Mouse (Mus musculus) CD4-positive, CD25-positive, alpha-beta regulatory T cell, adult 4 months (primary cell): Measurements from ENCODE around the gene Ceacam18. TPM values are rescaled to one million over a fixed set of nuclear protein-coding genes. Genes with fewer than 3 reads are reported as not detected.
"Not testable (repeated sequence)": the region's sequence is repeated elsewhere in the genome, so short reads cannot be mapped to it uniquely, and the experiment has no call there.

Experiments used
- ATAC-seq: one replicate; pipeline ENCODE4 v1.8.0; 2017
- polyA plus RNA-seq, 2 experiments: library from polyadenylated mRNA; unstranded; fragments of 100-300 nt; shearing (Covaris generic); gene quantifications; one replicate each; pipeline ENCODE4 v1.2.1; 2017

The Ceacam18 gene
- polyA plus RNA-seq, result not detected

DNA sequence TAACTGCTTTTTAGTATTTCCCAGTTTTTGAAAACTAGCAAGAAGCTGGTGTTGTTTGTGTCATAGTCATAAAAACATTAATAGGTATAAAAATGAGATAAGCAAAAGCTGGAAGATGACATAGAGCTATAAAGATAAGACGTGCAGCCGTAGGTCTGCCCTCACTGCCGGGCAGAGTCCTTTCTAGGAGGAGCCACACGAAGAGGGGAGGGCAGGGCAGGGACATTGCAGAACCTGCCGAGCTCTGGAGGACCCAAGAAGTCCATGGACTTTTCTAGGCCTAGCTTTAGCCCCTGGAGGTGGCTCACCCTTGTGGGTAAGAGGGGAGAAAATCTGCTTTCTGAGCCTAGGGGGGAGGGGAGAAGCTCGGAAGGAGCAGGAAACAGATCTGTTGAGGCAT lies at the start of gene Ceacam18:
Ceacam18 (plus strand) TSS at position 208 of the 400 bp plus-strand sequence.
- ATAC-seq, result no peak

DNA sequence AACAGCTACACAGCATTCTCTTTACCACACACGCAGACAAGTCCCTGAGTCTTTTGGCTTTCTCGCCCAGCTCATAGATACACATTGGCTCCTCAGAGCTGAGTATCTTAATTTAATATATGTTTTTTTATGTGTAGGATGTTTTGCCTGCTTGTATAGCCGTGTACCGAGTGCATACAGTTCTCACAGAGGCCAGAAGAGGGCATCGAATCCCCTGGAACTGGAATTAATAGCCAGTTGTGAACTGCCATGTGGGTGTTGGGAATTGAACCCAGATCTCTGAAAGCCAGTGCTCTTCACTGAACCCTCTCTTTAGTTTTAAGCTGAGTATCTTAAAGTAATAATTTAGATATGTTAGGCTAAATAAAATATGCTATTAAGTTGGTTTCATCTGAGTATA lies 49.7 kb upstream of the Ceacam18 start:
- ATAC-seq, result no peak

DNA sequence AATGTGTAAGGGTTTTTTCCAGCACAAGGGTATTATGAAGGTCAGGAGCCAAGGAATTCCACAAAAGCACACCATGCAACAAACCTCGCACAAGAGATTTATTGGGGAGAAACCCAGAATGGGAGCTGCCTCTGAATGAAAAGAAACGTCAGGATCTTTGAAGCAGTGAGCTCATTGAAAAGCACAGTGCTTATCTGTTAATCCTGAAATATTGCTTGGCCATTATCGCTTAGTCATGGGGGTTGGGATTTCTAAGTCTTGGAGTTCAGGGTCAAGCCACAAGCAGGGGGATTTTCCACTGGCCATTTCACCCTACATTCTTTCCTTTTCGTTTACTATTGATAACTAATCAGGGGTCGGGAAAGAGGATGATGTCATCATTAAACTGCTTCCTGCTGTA lies 32.6 kb upstream of the Ceacam18 start:
- ATAC-seq, result no peak

DNA sequence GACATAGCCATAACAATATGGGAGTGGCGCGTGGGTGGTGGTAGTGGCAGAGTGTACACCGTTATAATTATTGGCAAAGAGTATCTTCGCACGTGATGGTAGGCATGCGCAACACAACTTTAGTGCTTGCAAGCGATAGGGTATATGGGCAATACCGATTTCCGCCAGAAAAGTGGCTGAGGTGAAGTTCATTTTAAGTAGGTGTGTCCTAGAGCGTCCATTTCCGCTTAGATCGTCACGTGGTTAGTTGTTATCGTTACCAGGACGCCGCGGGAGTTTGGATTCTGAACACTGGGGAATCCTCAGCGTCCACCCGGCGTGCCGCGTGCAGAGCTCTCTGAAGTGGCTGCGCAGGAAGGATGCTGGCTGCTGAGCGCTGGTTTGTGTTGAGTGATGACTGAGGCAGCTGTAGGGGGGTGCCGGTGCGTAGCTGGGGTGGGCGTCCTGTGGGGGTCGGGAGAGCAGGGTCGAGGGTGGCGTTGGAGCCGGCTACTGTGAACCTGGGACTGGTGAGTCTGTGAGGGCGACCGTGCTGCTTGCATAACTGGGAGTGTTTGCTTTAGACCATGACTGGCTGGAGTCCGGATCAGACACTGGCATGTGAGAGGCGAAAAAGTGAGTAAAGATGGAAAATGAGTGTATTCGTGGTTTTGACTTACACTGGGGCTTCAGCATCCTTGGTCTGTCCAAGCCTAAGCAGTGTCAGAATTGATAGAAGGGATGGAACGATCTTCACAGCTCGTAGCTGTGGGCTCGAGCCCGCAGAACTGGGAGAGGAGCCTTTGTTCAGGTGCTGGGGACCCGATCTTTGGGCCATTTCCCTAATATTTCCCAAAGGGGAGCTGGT lies 27.4 kb upstream of the Ceacam18 start, which contains the start of gene Zfp819:
Zfp819 (plus strand) TSS at position 274 of the 847 bp plus-strand sequence.
- ATAC-seq, result peak; percentile 64

DNA sequence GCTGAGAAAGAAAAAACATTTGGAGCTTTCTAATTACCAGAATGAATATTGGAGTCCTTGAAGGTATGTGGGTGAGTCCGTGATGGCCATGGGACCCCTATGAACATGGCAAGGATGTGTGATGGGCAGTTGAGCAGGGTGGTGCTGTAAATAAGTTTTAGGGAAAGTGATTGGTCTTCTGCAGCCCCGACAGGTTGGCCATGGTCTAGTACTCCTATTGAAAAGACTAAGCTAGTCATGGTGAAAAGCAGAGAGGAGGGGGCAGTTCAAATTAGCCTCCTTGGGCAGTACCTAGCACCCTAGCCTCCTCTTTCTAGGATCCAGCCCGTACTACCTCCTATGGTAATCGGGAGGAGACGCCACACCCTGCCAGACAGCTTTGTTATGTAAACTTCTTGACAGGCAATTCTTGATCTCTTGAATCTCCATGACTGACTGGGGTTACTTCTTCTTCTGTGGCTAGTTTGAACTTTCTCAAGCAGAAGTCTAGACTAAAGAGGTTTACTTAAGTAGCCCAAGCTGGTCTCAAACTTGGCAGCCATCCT lies 26.7 kb upstream of the Ceacam18 start:
- no peak for ATAC-seq

DNA sequence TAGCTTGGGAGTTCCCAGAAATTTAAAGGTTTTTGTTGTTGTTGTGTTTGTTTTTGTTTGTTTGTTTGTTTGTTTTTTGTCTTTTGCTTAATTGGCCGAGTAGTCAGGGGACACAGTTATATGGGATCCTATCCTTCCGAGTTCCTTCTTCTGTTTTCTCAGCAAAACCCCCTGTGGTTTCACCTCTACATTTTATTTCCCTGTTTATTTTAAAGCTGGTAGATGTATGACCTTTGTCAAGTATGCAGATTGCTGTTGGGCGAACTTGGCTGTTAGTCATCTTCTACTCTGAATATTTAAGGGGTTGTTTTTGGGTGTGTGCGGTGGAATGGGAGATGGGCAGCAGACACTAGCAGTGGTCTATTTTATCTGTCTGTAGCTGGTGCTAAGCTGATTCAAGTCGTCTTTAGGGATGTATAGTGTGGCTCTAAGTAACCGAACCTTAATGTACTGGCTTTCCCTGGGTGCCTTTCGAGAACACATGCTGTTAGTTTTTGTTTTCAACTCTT lies 26.1 kb upstream of the Ceacam18 start:
- no peak for ATAC-seq

DNA sequence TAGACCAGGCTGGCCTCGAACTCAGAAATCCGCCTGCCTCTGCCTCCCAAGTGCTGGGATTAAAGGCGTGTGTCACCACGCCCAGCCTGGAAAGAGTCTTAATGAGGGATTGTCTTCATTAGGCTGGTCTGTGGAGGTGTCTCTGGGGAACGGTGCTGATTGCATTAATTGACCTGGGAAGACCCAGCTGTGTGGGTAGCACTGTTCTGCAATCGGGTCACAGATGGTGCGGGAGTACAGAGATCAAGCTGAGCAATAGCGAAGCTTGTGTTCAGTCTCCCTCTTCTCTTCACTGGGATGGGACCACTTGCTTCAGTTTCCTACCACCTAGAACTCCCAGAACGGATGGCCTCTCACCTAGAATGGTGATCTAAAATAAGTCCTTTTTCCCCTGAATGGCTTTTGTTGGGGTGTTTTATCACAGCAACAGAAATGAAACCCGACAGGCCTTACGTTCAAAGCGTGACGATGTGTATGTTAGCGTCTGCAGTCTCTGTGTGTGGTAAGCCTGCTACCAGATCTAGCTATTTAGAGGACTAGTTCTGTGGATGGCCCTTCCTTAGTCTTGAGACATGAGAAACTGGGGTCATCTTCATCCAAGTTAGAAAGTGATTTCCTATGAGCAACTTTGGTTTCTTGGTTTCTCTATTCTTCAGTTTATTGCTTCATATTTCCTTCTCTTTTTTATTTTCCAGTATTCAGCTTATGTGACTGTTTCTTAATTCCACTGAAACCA lies 20.5 kb upstream of the Ceacam18 start:
- no peak for ATAC-seq

DNA sequence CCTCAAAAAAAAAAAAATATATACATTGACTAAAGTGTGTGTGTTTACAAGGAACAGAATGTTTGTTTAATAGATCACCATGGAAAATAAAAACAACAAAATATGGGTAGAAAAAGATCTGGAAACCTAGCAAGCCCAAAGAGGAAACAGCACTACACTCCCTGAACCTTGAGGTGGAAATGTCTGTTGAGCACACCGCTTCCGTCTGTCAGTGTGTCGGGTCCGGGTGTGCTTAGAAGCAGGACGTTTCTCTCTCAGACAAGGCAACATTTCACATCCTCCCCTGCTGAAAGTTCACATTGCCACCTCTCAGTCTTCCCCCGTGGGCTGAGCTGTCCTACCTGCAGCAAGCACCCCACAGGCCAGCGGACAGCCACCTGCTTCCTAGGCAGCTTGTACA lies 11.6 kb upstream of the Ceacam18 start:
- ATAC-seq, result no peak

DNA sequence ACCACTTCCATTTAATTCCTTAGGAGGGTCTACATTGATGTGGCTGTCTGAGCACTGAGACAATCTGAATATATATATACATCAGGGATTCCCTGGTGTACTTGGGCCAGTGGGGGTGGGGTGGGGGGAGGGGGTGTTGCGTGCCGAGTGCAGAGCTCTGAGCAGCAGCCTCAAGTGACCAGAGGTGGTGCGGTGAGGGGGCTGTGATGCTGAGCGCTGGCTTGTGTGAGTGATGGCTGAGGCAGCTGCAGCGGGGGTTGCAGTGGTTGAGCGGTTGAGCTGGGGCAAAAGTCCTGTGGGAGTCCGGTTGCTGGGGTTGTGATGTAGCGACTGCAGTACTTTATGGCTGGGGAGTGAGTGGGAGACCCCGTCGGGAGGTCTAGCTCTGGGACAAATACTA lies 10.7 kb upstream of the Ceacam18 start:
- no peak for ATAC-seq

DNA sequence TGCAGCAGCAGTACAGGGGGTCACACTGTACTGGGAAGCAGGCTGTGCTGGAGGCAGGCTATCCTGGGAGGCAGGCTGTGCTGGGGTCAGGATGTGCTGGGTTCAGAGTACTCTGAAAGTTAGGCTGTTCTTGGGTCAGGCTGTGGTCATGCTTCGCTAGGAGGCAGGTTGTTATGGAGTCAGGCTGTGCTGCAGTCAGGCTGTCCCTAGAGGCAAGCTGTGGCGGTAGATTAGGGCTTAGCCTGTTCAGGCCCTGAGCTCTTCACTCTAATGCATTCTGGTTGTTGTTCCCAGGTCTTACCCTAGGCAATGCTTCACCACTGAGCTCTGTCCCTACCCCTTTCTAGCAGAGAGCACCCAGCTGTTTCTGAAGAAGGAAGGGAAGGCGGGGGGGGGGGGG lies 9.4 kb upstream of the Ceacam18 start:
- ATAC-seq, result no peak

DNA sequence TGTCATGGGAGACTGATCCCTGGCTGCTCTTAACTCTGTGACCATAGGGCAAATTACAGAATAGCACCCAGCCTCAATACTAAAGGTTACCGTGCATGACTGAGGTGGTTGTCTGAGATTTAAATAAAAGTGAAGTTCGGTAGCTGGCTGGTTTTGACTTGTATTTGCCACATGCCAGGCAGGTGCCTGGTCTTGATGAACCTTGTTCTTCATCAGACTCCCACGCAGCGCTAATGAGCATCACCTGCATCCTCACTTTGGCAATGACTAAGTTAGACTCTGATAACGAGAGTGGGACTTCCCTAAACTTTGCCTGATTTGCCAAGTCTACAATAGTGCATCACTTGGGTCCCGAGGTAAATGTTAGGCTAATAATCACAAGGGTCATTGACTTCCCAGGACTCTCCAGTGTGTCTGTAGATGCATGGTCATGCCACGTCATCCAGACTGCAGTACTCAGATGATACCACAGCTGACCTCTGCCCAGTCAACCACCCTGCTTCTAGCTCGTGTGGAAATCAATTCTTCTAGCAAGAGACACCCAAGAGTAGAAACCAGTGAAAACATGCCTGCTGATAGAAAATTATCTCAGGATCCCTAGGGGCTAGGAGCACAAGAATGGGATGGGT lies 8.6 kb upstream of the Ceacam18 start:
- no peak for ATAC-seq

DNA sequence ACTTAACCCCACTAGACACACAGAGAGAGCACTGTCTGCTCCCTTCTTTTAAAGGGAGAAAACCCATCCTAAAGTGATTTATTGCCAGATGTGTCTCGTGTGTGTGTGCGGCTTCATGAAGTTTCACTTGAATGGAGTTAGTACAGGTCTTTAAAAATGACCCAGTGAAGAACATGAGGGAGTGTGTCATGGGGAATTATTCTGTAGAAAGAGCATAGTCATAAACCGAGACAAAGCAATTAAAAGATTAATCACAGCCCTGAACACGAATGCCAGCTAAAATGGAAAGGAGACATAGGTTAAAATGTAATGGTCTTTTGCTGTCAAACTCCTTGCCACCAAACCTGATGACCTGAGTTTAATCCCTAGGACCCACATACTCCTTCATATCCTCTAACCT lies 567 bp upstream of the Ceacam18 start:
- no peak for ATAC-seq

DNA sequence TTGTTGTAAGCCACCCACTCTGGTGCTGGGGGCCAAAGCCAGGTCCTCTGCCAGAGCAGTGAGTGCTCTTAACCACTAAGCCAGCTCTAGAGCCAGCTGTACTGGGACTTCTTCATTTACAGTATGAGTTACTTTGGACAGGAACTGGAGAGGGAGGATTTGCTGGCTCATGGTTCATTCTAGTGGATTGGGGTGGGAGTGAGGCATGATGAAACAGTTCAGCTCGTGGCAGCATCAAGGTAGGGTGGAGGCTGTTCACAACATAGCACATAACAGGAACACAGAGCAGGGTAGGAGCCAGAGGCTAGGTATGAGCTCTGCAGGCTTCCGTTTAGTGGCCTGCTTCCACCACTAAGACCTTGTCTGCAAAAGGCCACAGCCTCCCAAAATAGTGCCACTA lies 1.7 kb downstream of the Ceacam18 start:
- no peak for ATAC-seq

DNA sequence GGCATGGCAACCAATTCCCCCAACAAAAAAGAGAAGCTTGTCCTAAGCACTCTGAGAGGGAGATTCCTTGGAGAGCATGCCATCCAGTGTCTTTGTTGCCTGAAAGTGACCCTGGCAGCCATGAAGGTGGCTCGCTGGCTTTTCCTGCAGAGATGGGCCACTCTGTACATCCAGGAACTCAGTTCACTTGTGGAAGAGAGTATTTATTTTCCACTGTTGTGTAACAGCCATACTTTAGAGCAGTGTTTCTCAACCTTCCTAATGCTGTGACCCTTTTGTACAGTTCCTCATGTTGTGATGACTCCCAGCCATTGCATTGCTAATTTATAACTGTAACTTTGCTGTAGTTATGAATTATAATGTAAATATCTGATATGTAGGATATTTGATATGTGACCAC lies 2.6 kb downstream of the Ceacam18 start:
- ATAC-seq, result no peak

DNA sequence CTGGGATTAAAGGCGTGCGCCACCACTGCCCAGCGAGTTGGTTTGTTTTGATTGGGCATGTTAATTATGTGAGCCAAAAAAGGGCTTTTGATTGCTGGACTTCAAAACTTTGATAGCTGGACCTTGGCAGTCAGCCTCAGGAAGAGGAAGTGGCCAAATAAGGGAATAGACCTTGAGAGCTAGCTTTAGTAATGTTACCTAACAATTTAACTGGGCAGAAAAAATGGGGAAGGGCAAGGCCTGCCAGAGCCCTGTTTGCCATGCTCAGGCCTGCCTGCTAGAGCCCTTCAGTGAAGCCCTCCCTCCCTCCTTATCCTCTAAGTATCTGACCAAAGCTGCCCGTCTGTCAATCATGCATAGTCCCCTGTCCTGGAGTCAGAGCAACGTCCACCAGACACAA lies 8.1 kb downstream of the Ceacam18 start:
- ATAC-seq, result no peak

DNA sequence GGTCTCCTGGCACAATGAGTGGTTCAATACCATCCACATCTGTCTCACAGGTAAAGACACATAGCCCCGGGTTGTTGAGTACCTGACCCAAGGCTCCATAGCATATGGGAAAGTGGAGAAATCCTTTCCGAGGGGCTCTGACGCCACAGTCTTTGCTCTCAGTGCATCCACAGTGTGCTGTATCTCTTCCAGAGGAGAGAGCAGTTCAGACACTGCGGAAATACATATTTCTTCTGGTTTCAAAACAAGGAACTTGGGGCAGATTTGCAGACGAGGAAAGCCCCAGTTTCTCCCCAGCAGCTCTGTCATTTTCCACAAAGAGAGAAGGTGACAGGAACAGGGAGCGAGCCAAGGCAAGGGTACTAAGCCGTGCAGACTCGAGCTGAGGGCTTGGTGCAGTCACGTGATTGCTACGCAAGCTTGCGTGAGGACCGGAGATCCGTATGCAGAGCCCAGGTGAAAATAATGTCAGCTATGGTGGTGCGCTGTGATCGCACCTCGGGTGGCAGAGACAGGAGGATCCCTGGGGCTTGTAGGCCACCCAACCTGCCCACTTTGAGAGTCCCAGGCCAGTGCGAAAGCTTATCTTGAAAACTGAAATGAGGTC lies 8.6 kb downstream of the Ceacam18 start:
- no peak for ATAC-seq

DNA sequence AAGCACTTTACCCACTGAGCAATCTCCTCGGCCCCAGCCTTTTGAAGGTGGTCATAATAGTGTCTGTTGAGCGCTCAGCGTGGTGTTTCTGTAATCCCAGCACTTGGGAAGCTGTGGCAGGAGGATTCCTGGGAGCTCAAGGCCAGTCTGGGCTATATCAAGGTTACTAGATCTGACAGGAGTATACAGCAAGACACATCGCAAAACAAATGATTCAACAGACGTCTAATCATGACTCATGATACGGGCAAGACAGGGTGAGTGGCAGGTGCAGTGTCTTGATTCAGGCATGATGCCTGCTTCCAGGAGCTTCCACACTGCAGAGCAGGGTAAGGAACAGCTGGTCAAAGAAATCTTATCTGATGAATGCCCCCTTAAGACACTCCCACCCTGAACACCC lies 18.2 kb downstream of the Ceacam18 start:
- no peak for ATAC-seq

DNA sequence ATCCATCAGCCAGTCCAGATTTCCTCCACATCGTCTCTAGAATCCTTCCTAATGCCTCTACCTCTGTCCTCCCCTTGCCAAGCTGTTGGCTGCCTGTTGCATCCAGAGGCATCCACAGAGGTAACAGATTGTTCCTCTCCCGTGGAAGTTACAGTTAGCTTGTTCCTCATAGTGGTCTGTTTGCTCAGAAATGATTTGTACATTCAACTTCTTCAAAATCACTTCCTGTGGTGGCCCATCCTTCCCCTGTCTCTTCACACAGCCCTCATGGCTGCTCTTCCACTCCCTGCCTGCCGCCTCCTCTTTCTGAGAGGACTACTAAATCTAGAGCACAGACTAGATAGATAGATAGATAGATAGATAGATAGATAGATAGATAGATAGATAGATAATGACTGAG lies 20.0 kb downstream of the Ceacam18 start:
- no peak for ATAC-seq

DNA sequence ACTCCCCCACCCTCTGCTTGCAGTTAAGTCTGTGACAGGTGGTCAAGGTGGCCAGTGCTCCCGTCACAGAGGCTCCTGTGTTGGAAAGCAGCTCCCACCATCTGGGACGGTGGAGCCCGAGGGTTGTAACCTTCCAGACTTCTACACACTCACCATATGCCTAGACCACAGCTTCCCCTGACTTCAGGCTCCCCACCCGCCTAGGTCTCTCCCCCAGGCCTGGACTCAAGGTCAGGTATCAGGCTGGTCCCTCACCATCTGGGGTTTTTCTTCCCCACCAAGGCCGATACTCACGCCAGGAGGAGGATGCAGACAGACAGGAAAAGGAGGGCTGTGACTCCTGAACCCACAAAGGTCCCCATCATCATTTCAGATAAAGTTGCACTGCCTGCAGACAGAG lies 21.7 kb downstream of the Ceacam18 start:
- no peak for ATAC-seq

DNA sequence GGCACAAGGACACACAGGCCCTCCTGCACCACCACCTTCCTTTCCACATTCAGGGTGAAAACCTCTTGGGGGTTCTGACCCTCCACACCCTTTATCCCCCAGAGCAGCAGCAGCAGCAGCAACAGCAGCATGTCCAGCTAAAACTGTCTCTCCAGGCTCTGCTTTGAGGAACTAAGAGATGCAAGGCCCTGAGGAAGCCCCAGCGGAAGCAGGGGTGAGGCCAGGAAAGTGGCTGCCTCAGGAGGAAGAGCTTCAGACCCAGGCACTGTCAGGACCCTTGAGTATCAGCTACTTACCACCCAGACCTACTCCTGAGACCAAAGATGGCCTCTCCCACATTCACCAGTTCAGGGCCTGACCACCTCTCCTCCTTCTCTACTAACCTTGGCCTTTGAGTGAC lies 25.5 kb downstream of the Ceacam18 start, which contains the start of gene Siglece:
Siglece (minus strand) TSS at position 160 of the 400 bp plus-strand sequence.
- no peak for ATAC-seq

DNA sequence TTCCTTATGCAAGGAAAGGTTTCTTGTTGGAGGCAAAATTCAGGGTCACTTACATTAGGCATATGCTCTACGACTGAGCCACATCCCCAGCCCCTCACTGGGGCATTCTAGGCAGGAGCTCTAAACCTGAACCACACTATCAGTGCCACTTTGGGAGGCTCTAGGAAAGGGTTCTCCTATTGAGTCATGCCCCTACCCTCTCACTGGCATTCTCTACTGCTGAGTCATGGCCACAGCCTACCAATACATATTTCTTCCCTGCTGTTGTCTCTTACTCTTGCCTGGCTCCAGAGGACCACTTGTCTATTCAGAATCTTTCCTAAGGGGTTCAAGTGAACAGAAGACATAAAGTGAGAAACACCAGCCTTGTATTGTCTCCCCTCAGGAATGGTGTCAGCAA lies 28.3 kb downstream of the Ceacam18 start:
- no peak for ATAC-seq

DNA sequence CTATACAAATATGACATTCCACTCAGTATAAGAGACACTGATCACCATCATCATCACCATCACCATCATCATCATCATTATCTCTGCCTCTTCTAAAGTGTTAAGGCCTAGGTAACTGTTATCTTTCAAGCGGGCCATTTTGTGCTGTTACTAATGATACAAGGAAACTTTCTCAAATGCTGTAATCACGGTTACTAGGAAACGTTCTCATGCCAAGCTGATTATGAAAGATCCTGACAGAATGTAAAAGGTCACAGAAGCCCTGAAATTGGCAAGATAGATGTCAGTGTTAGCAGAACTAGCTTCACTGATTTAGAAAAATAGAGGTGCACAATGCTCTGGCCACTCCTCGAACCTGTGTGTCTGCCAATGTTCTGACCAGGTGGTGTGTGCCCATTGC lies 32.7 kb downstream of the Ceacam18 start:
- not testable (repeated sequence) for ATAC-seq

DNA sequence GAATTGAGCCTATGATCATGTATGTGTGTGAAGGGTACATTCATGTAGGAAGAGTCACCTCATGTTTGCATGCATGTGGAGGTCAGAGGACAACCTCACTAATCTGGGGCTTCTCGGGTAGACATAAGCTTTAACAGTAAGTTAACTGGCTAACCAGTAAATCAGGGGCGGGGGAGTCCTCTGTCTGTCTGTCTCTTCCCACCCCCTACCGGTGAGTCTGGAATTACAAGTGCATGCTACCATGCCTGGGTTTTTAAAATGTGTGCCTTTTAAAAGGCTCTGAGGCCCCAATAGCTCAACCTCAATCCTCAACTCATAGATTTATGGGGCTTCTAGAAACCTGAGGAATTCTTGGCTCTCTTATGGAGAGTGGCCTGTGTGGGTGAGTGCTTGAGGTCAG lies 34.1 kb downstream of the Ceacam18 start:
- no peak for ATAC-seq
